Mouse (Mus musculus): ENCODE data around the gene Fggy. TPM values are rescaled to one million over a fixed set of nuclear protein-coding genes. Genes with fewer than 3 reads are reported as not detected.
A peak's percentile ranks its signal among the peaks of the same experiment; 100 is the strongest.

Fggy gene
- polyA plus RNA-seq, 1 experiment from 2014 or later: 6.2 TPM

- 62% methylated on average over 4 of the region's 4 CpGs for WGBS
- peaks cover 30% of the 10 kb centered on the region for H3K4me1 ChIP-seq
- no peak for DNase-seq (ENCODE audit: low spot score)
These were observed 342.8 kb downstream of the Fggy start for GRCm38 (mm10) chr4:95899926-95900712.

GRCm38 (mm10) chr4:95900815-95901214, 343.5 kb downstream of the Fggy start:
- no peak for DNase-seq (ENCODE audit: low spot score)
- H3K4me1 ChIP-seq: peaks cover 30% of the 10 kb centered on the region
- H3K36me3 ChIP-seq: no peaks in the 10 kb centered on the region
- no peak overlapping the region for H3K4me3 ChIP-seq
- H3K27me3 ChIP-seq (ENCODE audit: low read depth, poor library complexity, severe bottlenecking): no peaks in the 10 kb centered on the region
- no peak overlapping the region for H3K27ac ChIP-seq (replicated peaks)
- WGBS: 82% methylated on average over 1 of the region's 1 CpGs
- no peaks in the 10 kb centered on the region for H3K9me3 ChIP-seq (replicated peaks)

More at GRCm38 (mm10) chr4:95899926-95900712, 342.8 kb downstream of the Fggy start:
- Histone ChIP-seq H3K27me3 (ENCODE audit: low read depth, poor library complexity, severe bottlenecking) (no peaks in the 10 kb centered on the region), H3K36me3 (no peaks in the 10 kb centered on the region), H3K9me3 (replicated peaks) (no peaks in the 10 kb centered on the region), H3K27ac (replicated peaks) (peak overlapping the region; percentile 42; the same call in 1 of the 2 replicates), H3K4me3 (no peak overlapping the region)

GRCm38 (mm10) chr4:95906141-95906540, 348.8 kb downstream of the Fggy start:
- H3K9me3 ChIP-seq (replicated peaks): no peaks in the 10 kb centered on the region
- no peak for DNase-seq (ENCODE audit: low spot score)
- H3K27ac ChIP-seq (replicated peaks): no peak overlapping the region
- no peaks in the 10 kb centered on the region for H3K4me1 ChIP-seq
- H3K27me3 ChIP-seq (ENCODE audit: low read depth, poor library complexity, severe bottlenecking): no peaks in the 10 kb centered on the region
- H3K36me3 ChIP-seq: no peaks in the 10 kb centered on the region
- no peak overlapping the region for H3K4me3 ChIP-seq

GRCm38 (mm10) chr4:95909689-95910654, 352.7 kb downstream of the Fggy start:
- 82% methylated on average over 2 of the region's 2 CpGs for WGBS
- no peaks in the 10 kb centered on the region for H3K4me1 ChIP-seq
- H3K4me3 ChIP-seq: no peak overlapping the region
- H3K27ac ChIP-seq (replicated peaks): no peak overlapping the region
- no peaks in the 10 kb centered on the region for H3K27me3 ChIP-seq (ENCODE audit: low read depth, poor library complexity, severe bottlenecking)
- DNase-seq (ENCODE audit: low spot score): no peak
- H3K36me3 ChIP-seq: no peaks in the 10 kb centered on the region
- no peaks in the 10 kb centered on the region for H3K9me3 ChIP-seq (replicated peaks)

GRCm38 (mm10) chr4:95913026-95913425, 355.7 kb downstream of the Fggy start:
- Histone ChIP-seq H3K36me3 (no peaks in the 10 kb centered on the region), H3K27me3 (ENCODE audit: low read depth, poor library complexity, severe bottlenecking) (no peaks in the 10 kb centered on the region), H3K4me3 (no peak overlapping the region), H3K9me3 (replicated peaks) (no peaks in the 10 kb centered on the region), H3K4me1 (peaks cover 5% of the 10 kb centered on the region), H3K27ac (replicated peaks) (no peak overlapping the region)
- DNase-seq (ENCODE audit: low spot score): no peak
- WGBS: 96% methylated on average over 1 of the region's 1 CpGs

GRCm38 (mm10) chr4:95915628-95916579, 358.6 kb downstream of the Fggy start:
- DNase-seq (ENCODE audit: low spot score): no peak
- WGBS: 74% methylated on average over 8 of the region's 8 CpGs
- Histone ChIP-seq H3K9me3 (replicated peaks) (no peaks in the 10 kb centered on the region), H3K27me3 (ENCODE audit: low read depth, poor library complexity, severe bottlenecking) (no peaks in the 10 kb centered on the region), H3K27ac (replicated peaks) (no peak overlapping the region), H3K4me3 (no peak overlapping the region), H3K4me1 (peaks cover 9% of the 10 kb centered on the region), H3K36me3 (no peaks in the 10 kb centered on the region)

- no peak for DNase-seq (ENCODE audit: low spot score)
- Histone ChIP-seq H3K4me1 (peaks cover 9% of the 10 kb centered on the region), H3K27ac (replicated peaks) (no peak overlapping the region), H3K27me3 (ENCODE audit: low read depth, poor library complexity, severe bottlenecking) (no peaks in the 10 kb centered on the region), H3K9me3 (replicated peaks) (no peaks in the 10 kb centered on the region), H3K36me3 (no peaks in the 10 kb centered on the region), H3K4me3 (no peak overlapping the region)
- WGBS: 81% methylated on average over 6 of the region's 6 CpGs
These were observed 360.4 kb downstream of the Fggy start for GRCm38 (mm10) chr4:95917703-95918102.

- Histone ChIP-seq H3K9me3 (replicated peaks) (no peaks in the 10 kb centered on the region), H3K36me3 (no peaks in the 10 kb centered on the region), H3K27me3 (ENCODE audit: low read depth, poor library complexity, severe bottlenecking) (no peaks in the 10 kb centered on the region), H3K27ac (replicated peaks) (no peak overlapping the region), H3K4me3 (no peak overlapping the region), H3K4me1 (peaks cover 8% of the 10 kb centered on the region)
- no peak for DNase-seq (ENCODE audit: low spot score)
- WGBS: 83% methylated on average over 4 of the region's 4 CpGs
These were observed 363.1 kb downstream of the Fggy start for GRCm38 (mm10) chr4:95920448-95920847.

- no peaks in the 10 kb centered on the region for H3K27me3 ChIP-seq (ENCODE audit: low read depth, poor library complexity, severe bottlenecking)
- no peaks in the 10 kb centered on the region for H3K4me1 ChIP-seq
- H3K27ac ChIP-seq (replicated peaks): no peak overlapping the region
- H3K36me3 ChIP-seq: no peaks in the 10 kb centered on the region
- WGBS: 18% methylated on average over 7 of the region's 7 CpGs
- no peak overlapping the region for H3K4me3 ChIP-seq
- DNase-seq (ENCODE audit: low spot score): peak; percentile 76
- no peaks in the 10 kb centered on the region for H3K9me3 ChIP-seq (replicated peaks)
These were observed 367.2 kb downstream of the Fggy start for GRCm38 (mm10) chr4:95924210-95925184.

GRCm38 (mm10) chr4:95928846-95929245, 371.5 kb downstream of the Fggy start:
- H3K4me1 ChIP-seq: no peaks in the 10 kb centered on the region
- H3K9me3 ChIP-seq (replicated peaks): no peaks in the 10 kb centered on the region
- no peaks in the 10 kb centered on the region for H3K27me3 ChIP-seq (ENCODE audit: low read depth, poor library complexity, severe bottlenecking)
- H3K27ac ChIP-seq (replicated peaks): no peak overlapping the region
- DNase-seq (ENCODE audit: low spot score): no peak
- H3K36me3 ChIP-seq: no peaks in the 10 kb centered on the region
- no peak overlapping the region for H3K4me3 ChIP-seq
- WGBS: 74% methylated on average over 1 of the region's 1 CpGs

- H3K27ac ChIP-seq (replicated peaks): no peak overlapping the region
- H3K27me3 ChIP-seq (ENCODE audit: low read depth, poor library complexity, severe bottlenecking): no peaks in the 10 kb centered on the region
- no peak for DNase-seq (ENCODE audit: low spot score)
- 87% methylated on average over 1 of the region's 1 CpGs for WGBS
- no peaks in the 10 kb centered on the region for H3K9me3 ChIP-seq (replicated peaks)
- H3K36me3 ChIP-seq: no peaks in the 10 kb centered on the region
- H3K4me3 ChIP-seq: no peak overlapping the region
- no peaks in the 10 kb centered on the region for H3K4me1 ChIP-seq
These were observed 372.6 kb downstream of the Fggy start for GRCm38 (mm10) chr4:95929936-95930335.
